Mouse (Mus musculus) cortical plate, adult 2 months (tissue): ENCODE results near the gene Spata18.

ENCODE experiments used
- CTCF ChIP-seq: fragments of 200-500 bp; IDR thresholded peaks from 2 replicates; pipeline ENCODE4 v1.5.1; 2011; ENCODE audit warnings: mild to moderate bottlenecking, control low read depth, low read length; ENCODE audit not compliant: insufficient read depth; ENCODE audit errors: extremely low read depth
- POLR2A ChIP-seq: fragments of 200-500 bp; IDR thresholded peaks from 2 replicates; pipeline ENCODE4 v1.6.1; 2011; ENCODE audit warnings: mild to moderate bottlenecking, low read length, control low read depth; ENCODE audit not compliant: insufficient read depth; ENCODE audit errors: extremely low read depth

GRCm38 (mm10) chr5:73631001-73631558 is 20.1 kb upstream of the Spata18 start:
- TF ChIP-seq POLR2A (no peak), CTCF (no peak)
